Mouse (Mus musculus): ENCODE measurements around the gene Robo4. TPM values are rescaled to one million over a fixed set of nuclear protein-coding genes. Genes with fewer than 3 reads are reported as not detected.
A peak's percentile ranks its signal among the peaks of the same experiment; 100 is the strongest.

The Robo4 gene
- polyA plus RNA-seq (2015; fragmentation: Nextera tagmentation; extraction: Ambion mirVana), result 17.5 and 19.4 TPM in 2 replicates

- Histone ChIP-seq H3K9me3 (replicated peaks; ENCODE audit: low read length) (no peaks in the 10 kb centered on the region), H3K27me3 (ENCODE audit: insufficient read depth, low read length) (no peaks in the 10 kb centered on the region), H3K9ac (ENCODE audit: low read depth, low read length) (peak within 1 kb of the TSS; percentile 43; the same call in 1 of the 2 replicates), H3K36me3 (ENCODE audit: insufficient read depth, low read length) (no peaks in the 10 kb centered on the region), H3K4me3 (replicated peaks; ENCODE audit: low read depth, low read length) (peak within 1 kb of the TSS; percentile 27), H3K4me2 (ENCODE audit: low read length) (peak within 1 kb of the TSS; percentile 25), H3K4me1 (replicated peaks; ENCODE audit: insufficient read depth, low read length) (no peaks in the 10 kb centered on the region), H3K27ac (peak within 1 kb of the TSS; percentile 62)
- 0 out of 2 replicates have a peak, but pooled peaks have one; percentile 18 for ATAC-seq (replicated peaks; ENCODE audit: low FRiP score, low read depth)
- 9% methylated on average over 7 of the region's 7 CpGs for WGBS
- no peak for TF ChIP-seq CTCF (IDR thresholded peaks at IDR 0.05; ENCODE audit: low read depth)
- peak; percentile 61 for DNase-seq (ENCODE audit: low spot score)
Measured at GRCm38 (mm10) chr9:37401802-37402201, at the start of gene Robo4. Gene Robo4 (plus strand): TSS chr9:37401897.

GRCm38 (mm10) chr9:37354485-37354884, 47.2 kb upstream of the Robo4 start:
- H3K27ac ChIP-seq, result no peak overlapping the region
- no peaks in the 10 kb centered on the region for H3K36me3 ChIP-seq (ENCODE audit: insufficient read depth, low read length)
- H3K4me3 ChIP-seq (replicated peaks; ENCODE audit: low read depth, low read length), result no peak overlapping the region
- H3K27me3 ChIP-seq (ENCODE audit: insufficient read depth, low read length), result no peaks in the 10 kb centered on the region
- DNase-seq (ENCODE audit: low spot score) (no peak), ATAC-seq (replicated peaks; ENCODE audit: low FRiP score, low read depth) (no peak)
- H3K9me3 ChIP-seq (replicated peaks; ENCODE audit: low read length), result no peaks in the 10 kb centered on the region
- TF ChIP-seq CTCF (IDR thresholded peaks at IDR 0.05; ENCODE audit: low read depth), result no peak
- 0 out of 2 replicates have a peak, but pooled peaks cover 3% of the 10 kb centered on the region for H3K4me1 ChIP-seq (replicated peaks; ENCODE audit: insufficient read depth, low read length)
- H3K9ac ChIP-seq (ENCODE audit: low read depth, low read length), result no peak overlapping the region
- 55% methylated on average over 1 of the region's 1 CpGs for WGBS
- no peak overlapping the region for H3K4me2 ChIP-seq (ENCODE audit: low read length)

- no peak overlapping the region for H3K9ac ChIP-seq (ENCODE audit: low read depth, low read length)
- H3K4me2 ChIP-seq (ENCODE audit: low read length), result no peak overlapping the region
- ATAC-seq (replicated peaks; ENCODE audit: low FRiP score, low read depth) (no peak), DNase-seq (ENCODE audit: low spot score) (no peak)
- H3K27ac ChIP-seq, result no peak overlapping the region
- 79% methylated on average over 7 of the region's 7 CpGs for WGBS
- H3K9me3 ChIP-seq (replicated peaks; ENCODE audit: low read length), result no peaks in the 10 kb centered on the region
- no peaks in the 10 kb centered on the region for H3K36me3 ChIP-seq (ENCODE audit: insufficient read depth, low read length)
- H3K4me3 ChIP-seq (replicated peaks; ENCODE audit: low read depth, low read length), result no peak overlapping the region
- TF ChIP-seq CTCF (IDR thresholded peaks at IDR 0.05; ENCODE audit: low read depth), result no peak
- 0 out of 2 replicates have a peak, but pooled peaks cover 8% of the 10 kb centered on the region for H3K4me1 ChIP-seq (replicated peaks; ENCODE audit: insufficient read depth, low read length)
- H3K27me3 ChIP-seq (ENCODE audit: insufficient read depth, low read length), result no peaks in the 10 kb centered on the region
Measured at GRCm38 (mm10) chr9:37358713-37359330, 42.9 kb upstream of the Robo4 start.

- Histone ChIP-seq H3K9ac (ENCODE audit: low read depth, low read length) (no peak overlapping the region), H3K9me3 (replicated peaks; ENCODE audit: low read length) (no peaks in the 10 kb centered on the region), H3K27ac (peak overlapping the region; percentile 60), H3K4me2 (ENCODE audit: low read length) (no peak overlapping the region), H3K4me1 (replicated peaks; ENCODE audit: insufficient read depth, low read length) (0 out of 2 replicates have a peak, but pooled peaks cover 8% of the 10 kb centered on the region), H3K36me3 (ENCODE audit: insufficient read depth, low read length) (no peaks in the 10 kb centered on the region), H3K4me3 (replicated peaks; ENCODE audit: low read depth, low read length) (no peak overlapping the region), H3K27me3 (ENCODE audit: insufficient read depth, low read length) (no peaks in the 10 kb centered on the region)
- TF ChIP-seq CTCF (IDR thresholded peaks at IDR 0.05; ENCODE audit: low read depth), result no peak
- peak; percentile 66; the same call in 1 of the 2 replicates for ATAC-seq (replicated peaks; ENCODE audit: low FRiP score, low read depth)
- peak; percentile 85 for DNase-seq (ENCODE audit: low spot score)
- WGBS, result 56% methylated on average over 6 of the region's 6 CpGs
Measured at GRCm38 (mm10) chr9:37359331-37360220, 42.1 kb upstream of the Robo4 start.

- Histone ChIP-seq H3K36me3 (ENCODE audit: insufficient read depth, low read length) (no peaks in the 10 kb centered on the region), H3K4me2 (ENCODE audit: low read length) (no peak overlapping the region), H3K27ac (no peak overlapping the region), H3K27me3 (ENCODE audit: insufficient read depth, low read length) (no peaks in the 10 kb centered on the region), H3K9me3 (replicated peaks; ENCODE audit: low read length) (no peaks in the 10 kb centered on the region), H3K9ac (ENCODE audit: low read depth, low read length) (no peak overlapping the region), H3K4me1 (replicated peaks; ENCODE audit: insufficient read depth, low read length) (0 out of 2 replicates have a peak, but pooled peaks cover 8% of the 10 kb centered on the region), H3K4me3 (replicated peaks; ENCODE audit: low read depth, low read length) (no peak overlapping the region)
- no peak for DNase-seq (ENCODE audit: low spot score)
- TF ChIP-seq CTCF (IDR thresholded peaks at IDR 0.05; ENCODE audit: low read depth), result no peak
- no peak for ATAC-seq (replicated peaks; ENCODE audit: low FRiP score, low read depth)
Measured at GRCm38 (mm10) chr9:37362084-37362483, 39.6 kb upstream of the Robo4 start.

GRCm38 (mm10) chr9:37362881-37363280, 38.8 kb upstream of the Robo4 start:
- H3K4me3 ChIP-seq (replicated peaks; ENCODE audit: low read depth, low read length), result no peak overlapping the region
- 56% methylated on average over 1 of the region's 1 CpGs for WGBS
- no peak overlapping the region for H3K4me2 ChIP-seq (ENCODE audit: low read length)
- no peaks in the 10 kb centered on the region for H3K27me3 ChIP-seq (ENCODE audit: insufficient read depth, low read length)
- no peak for ATAC-seq (replicated peaks; ENCODE audit: low FRiP score, low read depth)
- H3K36me3 ChIP-seq (ENCODE audit: insufficient read depth, low read length), result no peaks in the 10 kb centered on the region
- H3K27ac ChIP-seq, result no peak overlapping the region
- TF ChIP-seq CTCF (IDR thresholded peaks at IDR 0.05; ENCODE audit: low read depth), result no peak
- H3K9ac ChIP-seq (ENCODE audit: low read depth, low read length), result no peak overlapping the region
- no peak for DNase-seq (ENCODE audit: low spot score)
- 0 out of 2 replicates have a peak, but pooled peaks cover 8% of the 10 kb centered on the region for H3K4me1 ChIP-seq (replicated peaks; ENCODE audit: insufficient read depth, low read length)
- H3K9me3 ChIP-seq (replicated peaks; ENCODE audit: low read length), result no peaks in the 10 kb centered on the region
